Mouse (Mus musculus): ENCODE results near the gene Atf6. TPM values are rescaled to one million over a fixed set of nuclear protein-coding genes. Genes with fewer than 3 reads are reported as not detected.

Atf6 gene
- polyA plus RNA-seq, 1 experiment from 2014 or later, result 56.5 TPM

- 63% methylated on average over 9 of the region's 9 CpGs for WGBS (ENCODE audit: missing documents)
- Histone ChIP-seq H3K79me2 (ENCODE audit: inconsistent target) (no peaks in the 10 kb centered on the region), H3K36me3 (ENCODE audit: inconsistent target) (no peaks in the 10 kb centered on the region), H3K27ac (no peak overlapping the region), H3K4me3 (ENCODE audit: inconsistent target) (no peak overlapping the region)
Observed at GRCm38 (mm10) chr1:170894603-170895602, 27.3 kb upstream of the Atf6 start.

- WGBS (ENCODE audit: missing documents), result 100% methylated on average over 1 of the region's 1 CpGs
- Histone ChIP-seq H3K4me3 (ENCODE audit: inconsistent target) (no peak overlapping the region), H3K27ac (no peak overlapping the region), H3K79me2 (ENCODE audit: inconsistent target) (no peaks in the 10 kb centered on the region), H3K36me3 (ENCODE audit: inconsistent target) (no peaks in the 10 kb centered on the region)
Observed at GRCm38 (mm10) chr1:170892279-170892678, 24.7 kb upstream of the Atf6 start.

- Histone ChIP-seq H3K79me2 (ENCODE audit: inconsistent target) (no peaks in the 10 kb centered on the region), H3K27ac (no peak overlapping the region), H3K36me3 (ENCODE audit: inconsistent target) (no peaks in the 10 kb centered on the region), H3K4me3 (ENCODE audit: inconsistent target) (no peak overlapping the region)
- 91% methylated on average over 2 of the region's 2 CpGs for WGBS (ENCODE audit: missing documents)
Observed at GRCm38 (mm10) chr1:170891646-170892045, 24.1 kb upstream of the Atf6 start.

- Histone ChIP-seq H3K4me3 (ENCODE audit: inconsistent target) (no peak overlapping the region), H3K36me3 (ENCODE audit: inconsistent target) (no peaks in the 10 kb centered on the region), H3K79me2 (ENCODE audit: inconsistent target) (peaks cover 7% of the 10 kb centered on the region), H3K27ac (no peak overlapping the region)
- 93% methylated on average over 4 of the region's 4 CpGs for WGBS (ENCODE audit: missing documents)
Observed at GRCm38 (mm10) chr1:170889310-170889709, 21.7 kb upstream of the Atf6 start.

- no peak overlapping the region for H3K27ac ChIP-seq
- H3K36me3 ChIP-seq (ENCODE audit: inconsistent target), result peaks cover 2% of the 10 kb centered on the region; the same call in 1 of the 2 replicates
- H3K4me3 ChIP-seq (ENCODE audit: inconsistent target), result no peak overlapping the region
- peaks cover 37% of the 10 kb centered on the region for H3K79me2 ChIP-seq (ENCODE audit: inconsistent target)
- 64% methylated on average over 6 of the region's 6 CpGs for WGBS (ENCODE audit: missing documents)
Observed at GRCm38 (mm10) chr1:170886044-170886458, 18.5 kb upstream of the Atf6 start.

GRCm38 (mm10) chr1:170884978-170885561, 17.5 kb upstream of the Atf6 start, which contains the start of the genes Gm26620 and Dusp12:
TSS of gene Gm26620 (plus strand) at chr1:170885065.
TSS of gene Dusp12 (minus strand) at chr1:170885540.
- Histone ChIP-seq H3K36me3 (ENCODE audit: inconsistent target) (peaks cover 11% of the 10 kb centered on the region), H3K4me3 (ENCODE audit: inconsistent target) (peak within 1 kb of the TSS; percentile 61), H3K27ac (no peak within 1 kb of the TSS), H3K79me2 (ENCODE audit: inconsistent target) (peaks cover 38% of the 10 kb centered on the region)
- WGBS (ENCODE audit: missing documents), result 0% methylated on average over 46 of the region's 46 CpGs

GRCm38 (mm10) chr1:170884390-170884789, 16.8 kb upstream of the Atf6 start:
- Histone ChIP-seq H3K36me3 (ENCODE audit: inconsistent target) (peaks cover 18% of the 10 kb centered on the region), H3K27ac (no peak overlapping the region), H3K4me3 (ENCODE audit: inconsistent target) (peak overlapping the region; percentile 61), H3K79me2 (ENCODE audit: inconsistent target) (peaks cover 38% of the 10 kb centered on the region)
- 28% methylated on average over 8 of the region's 8 CpGs for WGBS (ENCODE audit: missing documents)

- H3K79me2 ChIP-seq (ENCODE audit: inconsistent target), result peaks cover 38% of the 10 kb centered on the region
- H3K27ac ChIP-seq, result no peak overlapping the region
- H3K4me3 ChIP-seq (ENCODE audit: inconsistent target), result no peak overlapping the region
- H3K36me3 ChIP-seq (ENCODE audit: inconsistent target), result peaks cover 29% of the 10 kb centered on the region
- WGBS (ENCODE audit: missing documents), result 93% methylated on average over 4 of the region's 5 CpGs
Observed at GRCm38 (mm10) chr1:170882915-170883485, 15.4 kb upstream of the Atf6 start.

GRCm38 (mm10) chr1:170876906-170877305, 9.3 kb upstream of the Atf6 start:
- 95% methylated on average over 5 of the region's 5 CpGs for WGBS (ENCODE audit: missing documents)
- no peak overlapping the region for H3K27ac ChIP-seq

GRCm38 (mm10) chr1:170875676-170876075, 8.1 kb upstream of the Atf6 start:
- peaks cover 31% of the 10 kb centered on the region for H3K36me3 ChIP-seq (ENCODE audit: inconsistent target)
- no peak overlapping the region for H3K27ac ChIP-seq
- no peaks in the 10 kb centered on the region for H3K79me2 ChIP-seq (ENCODE audit: inconsistent target)
- no peak overlapping the region for H3K4me3 ChIP-seq (ENCODE audit: inconsistent target)
- WGBS (ENCODE audit: missing documents), result 93% methylated on average over 3 of the region's 3 CpGs

More at GRCm38 (mm10) chr1:170876906-170877305, 9.3 kb upstream of the Atf6 start:
- Histone ChIP-seq H3K79me2 (ENCODE audit: inconsistent target) (peaks cover 9% of the 10 kb centered on the region; the same call in 1 of the 2 replicates), H3K36me3 (ENCODE audit: inconsistent target) (peaks cover 36% of the 10 kb centered on the region), H3K4me3 (ENCODE audit: inconsistent target) (no peak overlapping the region)

GRCm38 (mm10) chr1:170871961-170872360, 4.4 kb upstream of the Atf6 start:
- WGBS (ENCODE audit: missing documents), result 93% methylated on average over 2 of the region's 2 CpGs
- Histone ChIP-seq H3K4me3 (ENCODE audit: inconsistent target) (no peak overlapping the region), H3K79me2 (ENCODE audit: inconsistent target) (peaks cover 10% of the 10 kb centered on the region), H3K27ac (no peak overlapping the region), H3K36me3 (ENCODE audit: inconsistent target) (peaks cover 1% of the 10 kb centered on the region; the same call in 1 of the 2 replicates)

GRCm38 (mm10) chr1:170871402-170871801, 3.8 kb upstream of the Atf6 start:
- 100% methylated on average over 6 of the region's 6 CpGs for WGBS (ENCODE audit: missing documents)
- no peaks in the 10 kb centered on the region for H3K36me3 ChIP-seq (ENCODE audit: inconsistent target)
- H3K4me3 ChIP-seq (ENCODE audit: inconsistent target), result no peak overlapping the region
- H3K79me2 ChIP-seq (ENCODE audit: inconsistent target), result peaks cover 16% of the 10 kb centered on the region
- no peak overlapping the region for H3K27ac ChIP-seq

GRCm38 (mm10) chr1:170868905-170869283, 1.3 kb upstream of the Atf6 start:
- peak overlapping the region; percentile 87 for H3K27ac ChIP-seq
- peaks cover 41% of the 10 kb centered on the region for H3K79me2 ChIP-seq (ENCODE audit: inconsistent target)
- WGBS (ENCODE audit: missing documents), result 19% methylated on average over 12 of the region's 14 CpGs

GRCm38 (mm10) chr1:170868107-170868904, 735 bp upstream of the Atf6 start:
- peak overlapping the region; percentile 100 for H3K4me3 ChIP-seq (ENCODE audit: inconsistent target)
- WGBS (ENCODE audit: missing documents), result under 1% methylated on average over 32 of the region's 33 CpGs
- no peaks in the 10 kb centered on the region for H3K36me3 ChIP-seq (ENCODE audit: inconsistent target)
- peaks cover 47% of the 10 kb centered on the region for H3K79me2 ChIP-seq (ENCODE audit: inconsistent target)
- peak overlapping the region; percentile 87 for H3K27ac ChIP-seq

More at GRCm38 (mm10) chr1:170868905-170869283, 1.3 kb upstream of the Atf6 start:
- peak overlapping the region; percentile 100 for H3K4me3 ChIP-seq (ENCODE audit: inconsistent target)
- H3K36me3 ChIP-seq (ENCODE audit: inconsistent target), result no peaks in the 10 kb centered on the region
